19 mouse cellular contexts compared by ENCODE assay signal in the genomic region with DNA sequence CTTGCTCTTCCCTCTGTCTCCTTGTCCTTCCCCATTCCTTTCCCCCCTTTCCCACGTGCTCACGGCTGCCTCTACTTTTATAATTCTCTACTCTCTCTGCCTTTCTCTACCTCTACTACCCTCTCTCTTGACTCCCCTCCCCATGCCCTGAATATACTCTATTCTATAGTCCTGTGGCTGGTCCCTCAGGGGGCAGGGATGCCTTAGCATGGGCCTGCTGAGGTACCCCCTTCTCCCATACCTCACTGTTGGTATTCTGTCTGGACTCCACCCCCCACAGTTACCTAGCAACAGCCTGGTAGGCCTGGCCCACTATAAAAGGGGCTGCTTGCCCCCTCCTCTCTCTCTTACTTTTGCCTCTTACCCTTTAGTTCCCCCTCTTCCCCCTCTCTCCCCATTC. TPM values are rescaled to one million over a fixed set of nuclear protein-coding genes. Genes with fewer than 3 reads are reported as not detected.
DNase-seq lines count a peak whose midpoint lies in the region; ATAC-seq and TF ChIP-seq lines count a peak whose summit lies in the region.
"Had no signal": no experiment of that assay in that cellular context is flagged by ENCODE, and none has a peak within 500 bp of the region (broad histone marks: within the 10 kb centered on the region; RNA-seq: fewer than 3 reads in every experiment).

No protein-coding gene starts in this region.

- peak; percentile 47 for DNase-seq in cerebellum, adult 11-12 months
- no peak for DNase-seq in cerebellum, adult 2 months
- DNase-seq in heart, embryonic 10.5 days (ENCODE audit: low spot score), result no peak
- DNase-seq in retina, postnatal 1 day, result peak; percentile 13
- DNase-seq in retina, embryonic 14.5 days (ENCODE audit: low spot score), result no peak
- DNase-seq in gastrocnemius, postnatal 14 days, result no peak
- DNase-seq: adrenal gland, postnatal 25 days; cerebellum, adult 11 months; heart, adult 18-20 months; kidney, adult 8-10 months; kidney, postnatal 14 days; lung, postnatal 14 days; right cerebral cortex, adult 18-20 months; thymus, postnatal 36 days had no signal

- H3K4me2 ChIP-seq in heart, embryonic 11.5 days, result no peak overlapping the region
- H3K4me2 ChIP-seq in limb, embryonic 15.5 days, result no peak overlapping the region

- no peak for TF ChIP-seq POLR2A in cerebellum, adult 2 months (IDR thresholded peaks at IDR 0.05; ENCODE audit: borderline replicate concordance, insufficient read depth, low read length)

- ATAC-seq in heart, embryonic 11.5 days (replicated peaks; ENCODE audit: insufficient number of reproducible peaks, low FRiP score, low TSS enrichment), result no peak
- no peak for ATAC-seq in limb, embryonic 15.5 days (ENCODE audit: insufficient number of reproducible peaks, low FRiP score, low TSS enrichment, low read depth)

- H3K4me1 ChIP-seq in cerebellum, adult 2 months (ENCODE audit: control insufficient read depth, insufficient read depth, low read length), result peaks cover 16% of the 10 kb centered on the region
- peaks cover 14% of the 10 kb centered on the region for H3K4me1 ChIP-seq in heart, embryonic 10.5 days
- peaks cover 7% of the 10 kb centered on the region for H3K4me1 ChIP-seq in heart, embryonic 11.5 days (ENCODE audit: control insufficient read depth, insufficient read depth, low read length)
- peaks cover 9% of the 10 kb centered on the region for H3K4me1 ChIP-seq in limb, embryonic 15.5 days

- no peaks in the 10 kb centered on the region for H3K9me3 ChIP-seq in heart, embryonic 10.5 days
- no peaks in the 10 kb centered on the region for H3K9me3 ChIP-seq in heart, embryonic 11.5 days (replicated peaks; ENCODE audit: control insufficient read depth, low read length)
- H3K9me3 ChIP-seq in limb, embryonic 15.5 days, result no peaks in the 10 kb centered on the region
- H3K9me3 ChIP-seq: forebrain, embryonic 12.5 days; G1E; hindbrain, embryonic 12.5 days had no signal

- intact Hi-C loops in gastrocnemius, postnatal 14 days (cut with DNase I; ENCODE audit: low total_unique reads), result no loop called here

- H3K27ac ChIP-seq in cerebellum, adult 2 months (ENCODE audit: insufficient read depth, low read length), result no peak overlapping the region
- H3K27ac ChIP-seq in heart, embryonic 10.5 days, result 0 out of 2 replicates have a peak overlapping the region, but pooled peaks have one; percentile 94
- H3K27ac ChIP-seq in heart, embryonic 11.5 days (ENCODE audit: low read depth, low read length), result no peak overlapping the region
- H3K27ac ChIP-seq in limb, embryonic 15.5 days, result peak overlapping the region; percentile 89; the same call in 1 of the 2 replicates

- H3K4me3 ChIP-seq in cerebellum, adult 2 months (replicated peaks; ENCODE audit: insufficient read depth, low read depth, low read length), result no peak overlapping the region
- H3K4me3 ChIP-seq in heart, embryonic 10.5 days, result no peak overlapping the region
- no peak overlapping the region for H3K4me3 ChIP-seq in heart, embryonic 11.5 days (ENCODE audit: low read depth, low read length)
- H3K4me3 ChIP-seq in limb, embryonic 15.5 days, result no peak overlapping the region

- TF ChIP-seq CTCF in cerebellum, adult 2 months (IDR thresholded peaks at IDR 0.05; ENCODE audit: borderline replicate concordance, insufficient read depth, low read depth, low read length), result no peak

- H3K36me3 ChIP-seq in heart, embryonic 10.5 days, result peaks cover 35% of the 10 kb centered on the region
- H3K36me3 ChIP-seq in heart, embryonic 11.5 days (ENCODE audit: control insufficient read depth, insufficient read depth, low read length), result peaks cover 21% of the 10 kb centered on the region
- peaks cover 32% of the 10 kb centered on the region for H3K36me3 ChIP-seq in limb, embryonic 15.5 days

- H3K27me3 ChIP-seq in cerebellum, adult 2 months (ENCODE audit: control insufficient read depth, insufficient read depth, low read length), result no peaks in the 10 kb centered on the region
- no peaks in the 10 kb centered on the region for H3K27me3 ChIP-seq in heart, embryonic 10.5 days (ENCODE audit: insufficient read depth, poor library complexity, severe bottlenecking)
- no peaks in the 10 kb centered on the region for H3K27me3 ChIP-seq in heart, embryonic 11.5 days (ENCODE audit: control insufficient read depth, insufficient read depth, low read length)
- H3K27me3 ChIP-seq in limb, embryonic 15.5 days, result no peaks in the 10 kb centered on the region
- H3K27me3 ChIP-seq: forebrain, embryonic 12.5 days; hindbrain, embryonic 12.5 days had no signal

- 54% methylated on average over 2 of the region's 2 CpGs for WGBS in cerebellum, adult 2 months
- WGBS in heart, embryonic 10.5 days, result 60% methylated on average over 2 of the region's 2 CpGs
- 55% methylated on average over 2 of the region's 2 CpGs for WGBS in heart, embryonic 11.5 days (ENCODE audit: insufficient replicate concordance)
- 54% methylated on average over 2 of the region's 2 CpGs for WGBS in limb, embryonic 15.5 days

- no peak overlapping the region for H3K9ac ChIP-seq in heart, embryonic 11.5 days (ENCODE audit: low read depth, low read length)
- no peak overlapping the region for H3K9ac ChIP-seq in limb, embryonic 15.5 days

RNA-seq across cellular contexts. Expression of a gene that starts 1.2 kb away (rescaled TPM):
- 84.5 and 88.8 TPM in 2 replicates for polyA plus RNA-seq in cerebellum, adult 2 months (2012; rRNA removed)
- polyA plus RNA-seq in heart, embryonic 10.5 days (2016; fragmentation: Nextera tagmentation; extraction: Ambion mirVana), result 59.3 and 67.2 TPM in 2 replicates
- 52.7 and 55.4 TPM in 2 replicates for polyA plus RNA-seq in heart, embryonic 11.5 days (2014; fragmentation: Nextera tagmentation; extraction: Ambion mirVana)
- 73.4 and 74.7 TPM in 2 replicates for polyA plus RNA-seq in limb, embryonic 15.5 days (2015; fragmentation: Nextera tagmentation; extraction: Ambion mirVana)
- 10 to 100 TPM; 78.4 to 79.8 TPM for total RNA-seq in gastrocnemius, postnatal 14 days (2021)

RNA-seq across cellular contexts. Expression of a gene that starts 34.8 kb away (rescaled TPM):
- 22.7 and 24.1 TPM in 2 replicates for polyA plus RNA-seq in cerebellum, adult 2 months (2012; rRNA removed)
- 23.4 and 25.4 TPM in 2 replicates for polyA plus RNA-seq in heart, embryonic 10.5 days (2016; fragmentation: Nextera tagmentation; extraction: Ambion mirVana)
- 27.8 and 32.0 TPM in 2 replicates for polyA plus RNA-seq in heart, embryonic 11.5 days (2014; fragmentation: Nextera tagmentation; extraction: Ambion mirVana)
- polyA plus RNA-seq in limb, embryonic 15.5 days (2015; fragmentation: Nextera tagmentation; extraction: Ambion mirVana), result 29.4 and 29.9 TPM in 2 replicates
- total RNA-seq in gastrocnemius, postnatal 14 days (2021), result 10 to 100 TPM; 13.6 to 14.5 TPM

RNA-seq across cellular contexts. Expression of a gene that starts 35.0 kb away (rescaled TPM):
- 43.6 and 45.4 TPM in 2 replicates for polyA plus RNA-seq in cerebellum, adult 2 months (2012; rRNA removed)
- polyA plus RNA-seq in heart, embryonic 10.5 days (2016; fragmentation: Nextera tagmentation; extraction: Ambion mirVana), result 37.7 and 50.2 TPM in 2 replicates
- 46.3 and 49.8 TPM in 2 replicates for polyA plus RNA-seq in heart, embryonic 11.5 days (2014; fragmentation: Nextera tagmentation; extraction: Ambion mirVana)
- polyA plus RNA-seq in limb, embryonic 15.5 days (2015; fragmentation: Nextera tagmentation; extraction: Ambion mirVana), result 35.2 and 46.1 TPM in 2 replicates
- 100 to 1,000 TPM in 1 of 2 experiments, 10 to 100 TPM in 1; 98.8 to 124 TPM for total RNA-seq in gastrocnemius, postnatal 14 days (2021)

Comparison
In these comparisons a context has a peak if more than half of its experiments do, and no peak if none do; other contexts are left out.
1. DNase-seq: peak in cerebellum, adult 11-12 months (single experiment) and retina, postnatal 1 day (single experiment); none in cerebellum, adult 2 months (0 of 2), heart, embryonic 10.5 days (single experiment), retina, embryonic 14.5 days (single experiment) and gastrocnemius, postnatal 14 days (single experiment).
2. H3K27ac ChIP-seq: peak in heart, embryonic 10.5 days (single experiment) and limb, embryonic 15.5 days (single experiment); none in cerebellum, adult 2 months (single experiment) and heart, embryonic 11.5 days (single experiment).